Comparison of ENCODE assay signal across 8 mouse cellular contexts in genomic region chr3:130708529-130708928, GRCm38 (mm10). TPM values are rescaled to one million over a fixed set of nuclear protein-coding genes. Genes with fewer than 3 reads are reported as not detected.
DNase-seq lines count a peak whose midpoint lies in the region; ATAC-seq and TF ChIP-seq lines count a peak whose summit lies in the region.

No protein-coding gene starts in this region.

- no peak for ATAC-seq in kidney, embryonic 14.5 days (ENCODE audit: low FRiP score, low TSS enrichment)
- peak; percentile 22; the same call in 1 of the 2 replicates for ATAC-seq in common myeloid progenitor, adult 5-6 weeks (replicated peaks; ENCODE audit: low read depth, poor library complexity, severe bottlenecking)
- ATAC-seq in hindbrain, postnatal 0 days: no peak
- ATAC-seq in megakaryocyte, adult 5-6 weeks (ENCODE audit: poor library complexity, severe bottlenecking): peak; percentile 19

- H3K27ac ChIP-seq in kidney, embryonic 14.5 days (ENCODE audit: low read depth, low read length): peak overlapping the region; percentile 85
- peak overlapping the region; percentile 85 for H3K27ac ChIP-seq in hindbrain, postnatal 0 days

- no peaks in the 10 kb centered on the region for H3K27me3 ChIP-seq in kidney, embryonic 14.5 days (ENCODE audit: control insufficient read depth, insufficient read depth, low read length)
- no peaks in the 10 kb centered on the region for H3K27me3 ChIP-seq in hindbrain, postnatal 0 days (ENCODE audit: insufficient read depth, low read length)

- TF ChIP-seq CTCF in hindbrain, postnatal 0 days (IDR thresholded peaks at IDR 0.05; ENCODE audit: low read depth): no peak

- peak overlapping the region; percentile 63 for H3K4me2 ChIP-seq in kidney, embryonic 14.5 days (replicated peaks; ENCODE audit: low read depth, low read length)
- H3K4me2 ChIP-seq in hindbrain, postnatal 0 days (ENCODE audit: low read depth, low read length): peak overlapping the region; percentile 81

- H3K4me3 ChIP-seq in kidney, embryonic 14.5 days (ENCODE audit: low read length): peak overlapping the region; percentile 97
- peak overlapping the region; percentile 92 for H3K4me3 ChIP-seq in hindbrain, postnatal 0 days (ENCODE audit: low read length)

- H3K4me1 ChIP-seq in kidney, embryonic 14.5 days (ENCODE audit: control insufficient read depth, insufficient read depth, low read length): peaks cover 12% of the 10 kb centered on the region; the same call in 1 of the 2 replicates
- peaks cover 12% of the 10 kb centered on the region for H3K4me1 ChIP-seq in hindbrain, postnatal 0 days (ENCODE audit: insufficient read depth, low read length)

- intact Hi-C loops in gastrocnemius, postnatal 36 days (cut with DNase I): no loop called here

- WGBS in kidney, embryonic 14.5 days: under 1% methylated on average over 5 of the region's 5 CpGs
- under 1% methylated on average over 5 of the region's 5 CpGs for WGBS in hindbrain, postnatal 0 days

- H3K9me3 ChIP-seq in kidney, embryonic 14.5 days (ENCODE audit: control insufficient read depth, low read length): no peaks in the 10 kb centered on the region
- H3K9me3 ChIP-seq in hindbrain, postnatal 0 days (ENCODE audit: low read length): no peaks in the 10 kb centered on the region

- H3K36me3 ChIP-seq in kidney, embryonic 14.5 days (ENCODE audit: control insufficient read depth, insufficient read depth, low read length): peaks cover 15% of the 10 kb centered on the region
- 0 out of 2 replicates have a peak, but pooled peaks cover 6% of the 10 kb centered on the region for H3K36me3 ChIP-seq in hindbrain, postnatal 0 days (ENCODE audit: insufficient read depth, low read length)

- H3K9ac ChIP-seq in kidney, embryonic 14.5 days (ENCODE audit: low read depth, low read length): peak overlapping the region; percentile 90
- peak overlapping the region; percentile 82 for H3K9ac ChIP-seq in hindbrain, postnatal 0 days (replicated peaks; ENCODE audit: low read length)

- DNase-seq in kidney, adult 8-10 months: no peak
- DNase-seq in hindbrain, postnatal 0 days (ENCODE audit: low spot score): no peak
- no peak for DNase-seq in right cerebral cortex, postnatal 25 days
- DNase-seq in gastrocnemius, postnatal 36 days: no peak
- DNase-seq in urinary bladder, postnatal 10 days (ENCODE audit: low spot score): no peak

RNA-seq across cellular contexts. Expression of gene Ostc, which starts 0.7 kb away (rescaled TPM):
- 386 and 434 TPM in 2 replicates for polyA plus RNA-seq in kidney, embryonic 14.5 days (2014; fragmentation: Nextera tagmentation; extraction: Ambion mirVana)
- 140 and 175 TPM in 2 replicates for total RNA-seq in common myeloid progenitor, adult 5-6 weeks (2017)
- total RNA-seq in hindbrain, postnatal 0 days (2014; rRNA removed): 96.4 and 102 TPM in 2 replicates
- polyA plus RNA-seq in hindbrain, postnatal 0 days (2015; fragmentation: Nextera tagmentation; extraction: Ambion mirVana): 182 and 185 TPM in 2 replicates
- 206 and 233 TPM in 2 replicates for total RNA-seq in megakaryocyte, adult 5-6 weeks (2015)
- total RNA-seq in megakaryocyte, adult 5-6 weeks (2017): 147 and 173 TPM in 2 replicates
- 10 to 100 TPM; 28.9 to 33.4 TPM for total RNA-seq in gastrocnemius, postnatal 36 days (2021)

RNA-seq across cellular contexts. Expression of gene Rpl34, which starts 21.7 kb away (rescaled TPM):
- 1,007 and 1,462 TPM in 2 replicates for polyA plus RNA-seq in kidney, embryonic 14.5 days (2014; fragmentation: Nextera tagmentation; extraction: Ambion mirVana)
- 2,934 and 3,618 TPM in 2 replicates for total RNA-seq in common myeloid progenitor, adult 5-6 weeks (2017)
- 572 and 622 TPM in 2 replicates for total RNA-seq in hindbrain, postnatal 0 days (2014; rRNA removed)
- 543 and 545 TPM in 2 replicates for polyA plus RNA-seq in hindbrain, postnatal 0 days (2015; fragmentation: Nextera tagmentation; extraction: Ambion mirVana)
- total RNA-seq in megakaryocyte, adult 5-6 weeks (2015): 1,043 and 1,097 TPM in 2 replicates
- 2,083 and 2,603 TPM in 2 replicates for total RNA-seq in megakaryocyte, adult 5-6 weeks (2017)
- 100 to 1,000 TPM; 274 to 330 TPM for total RNA-seq in gastrocnemius, postnatal 36 days (2021)

Comparison
In these comparisons a context has a peak if more than half of its experiments do, and no peak if none do; other contexts are left out.
1. ATAC-seq: peak in common myeloid progenitor, adult 5-6 weeks (single experiment) and megakaryocyte, adult 5-6 weeks (single experiment); none in kidney, embryonic 14.5 days (single experiment) and hindbrain, postnatal 0 days (single experiment).